Mouse (Mus musculus) limb, embryonic 14.5 days (tissue): ENCODE measurements around the gene Chrna1. TPM values are rescaled to one million over a fixed set of nuclear protein-coding genes. Genes with fewer than 3 reads are reported as not detected.

Experiments
- ATAC-seq: fragments of 200-750 bp; cut with Nextera tagmentation; 2 replicates; pipeline ENCODE4 v1.8.0; 2017; ENCODE audit warnings: low read depth, moderate number of reproducible peaks, moderate TSS enrichment; ENCODE audit not compliant: low FRiP score
- DNase-seq: peaks from one replicate; pipeline ENCODE4 v3.0.0-alpha.2; 2015; ENCODE audit warnings: low spot score
- H3K27ac ChIP-seq: fragments of 300-500 bp; sonication (generic); replicated peaks from 2 replicates; pipeline ENCODE4 v1.5.1; 2014; ENCODE audit warnings: low read depth, mild to moderate bottlenecking, low read length, moderate library complexity, mixed read lengths
- H3K27me3 ChIP-seq: fragments of 300-500 bp; sonication (generic); 2 replicates; pipeline ENCODE4 v1.6.1; 2014; ENCODE audit warnings: low read length, mixed read lengths; ENCODE audit not compliant: control insufficient read depth, insufficient read depth
- H3K36me3 ChIP-seq: fragments of 300-500 bp; sonication (generic); 2 replicates; pipeline ENCODE4 v1.6.1; 2014; ENCODE audit warnings: mild to moderate bottlenecking, low read length, moderate library complexity, mixed read lengths; ENCODE audit not compliant: control insufficient read depth, insufficient read depth
- H3K4me1 ChIP-seq: fragments of 300-500 bp; sonication (generic); 2 replicates; pipeline ENCODE4 v1.6.1; 2014; ENCODE audit warnings: antibody characterized with exemption, low read length, mixed read lengths; ENCODE audit not compliant: control insufficient read depth, insufficient read depth
- H3K4me2 ChIP-seq: fragments of 300-500 bp; sonication (generic); replicated peaks from 2 replicates; pipeline ENCODE4 v1.6.1; 2014; ENCODE audit warnings: low read depth, mild to moderate bottlenecking, low read length, moderate library complexity; ENCODE audit not compliant: severe bottlenecking
- H3K4me3 ChIP-seq: fragments of 300-500 bp; sonication (generic); replicated peaks from 2 replicates; pipeline ENCODE4 v1.5.1; 2014; ENCODE audit warnings: low read length
- H3K9ac ChIP-seq: fragments of 300-500 bp; sonication (generic); 2 replicates; pipeline ENCODE4 v1.6.1; 2014; ENCODE audit warnings: mild to moderate bottlenecking, low read depth, low read length, moderate library complexity; ENCODE audit not compliant: severe bottlenecking
- H3K9me3 ChIP-seq: fragments of 300-500 bp; sonication (generic); 2 replicates; pipeline ENCODE4 v1.6.1; 2016; ENCODE audit warnings: low read length; ENCODE audit not compliant: control insufficient read depth
- POLR2A ChIP-seq: fragments of 200-500 bp; IDR thresholded peaks from 2 replicates; pipeline ENCODE4 v1.8.0; 2012; ENCODE audit warnings: inconsistent platforms, mild to moderate bottlenecking, moderate library complexity, borderline replicate concordance; ENCODE audit not compliant: insufficient read depth, insufficient read length; ENCODE audit errors: extremely low read depth
- WGBS: fragments of 180-500 bp; shearing (Covaris S2); extraction: QIAGEN DNeasy Blood & Tissue Kit; methylation state at CpG from one replicate; pipeline ENCODE4 v1.1.7; 2014; 5-methylcytosine and 5-hydroxymethylcytosine counted together
- polyA plus RNA-seq, 2 experiments: library from polyadenylated mRNA; depleted of rRNA in 1 of 2; stranded (reverse) in 1 of 2; unstranded in 1 of 2; fragments of >200 nt; fragmentation: Nextera tagmentation in 1 of 2; extraction: Ambion mirVana in 1 of 2; gene quantifications; 2 replicates each; pipeline versions ENCODE4 v1.2.1 to v1.2.3; 2012 to 2014

The Chrna1 gene
- polyA plus RNA-seq, 2 experiments: 8.9 to 19.4 TPM

DNA sequence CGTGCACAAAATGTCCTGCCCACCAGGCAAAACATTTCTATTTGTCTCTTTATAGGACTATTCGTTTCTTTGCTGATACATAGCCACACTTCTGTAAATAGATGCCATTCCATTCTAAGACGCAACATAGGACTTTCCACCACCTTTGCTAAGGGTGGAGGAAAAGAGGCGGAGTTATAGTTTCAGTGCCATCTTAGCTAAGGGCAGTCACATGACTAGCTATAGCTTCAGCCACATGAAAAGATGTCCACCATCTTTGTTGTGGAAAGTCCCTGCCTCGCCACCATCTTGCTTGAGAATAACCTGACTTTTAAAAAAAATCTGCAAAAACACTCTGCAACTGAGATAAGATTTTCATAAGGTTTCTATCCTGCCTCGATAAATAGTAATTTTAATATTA is 66.0 kb downstream of the Chrna1 start:
- peaks cover 19% of the 10 kb centered on the region for H3K4me1 ChIP-seq
- H3K36me3 ChIP-seq: no peaks in the 10 kb centered on the region; the same call in 1 of the 2 replicates
- no peak overlapping the region for H3K27ac ChIP-seq
- DNase-seq (no peak), ATAC-seq (no peak)
- no peak overlapping the region for H3K9ac ChIP-seq
- no peak for TF ChIP-seq POLR2A
- WGBS: 88% methylated on average over 6 of the region's 6 CpGs
- no peaks in the 10 kb centered on the region for H3K27me3 ChIP-seq
- no peak overlapping the region for H3K4me3 ChIP-seq
- H3K9me3 ChIP-seq: no peaks in the 10 kb centered on the region
- no peak overlapping the region for H3K4me2 ChIP-seq

Other genes starting within 250 kb of the Chrna1 start
- gene Gpr155, start 193.8 kb downstream of the Chrna1 start, polyA plus RNA-seq (2012; rRNA removed): 3.0 and 3.9 TPM in 2 replicates
- gene Gpr155, start 193.8 kb downstream of the Chrna1 start, polyA plus RNA-seq (2014; fragmentation: Nextera tagmentation; extraction: Ambion mirVana): 6.2 and 6.4 TPM in 2 replicates
- gene Wipf1, start 50.6 kb downstream of the Chrna1 start, polyA plus RNA-seq (2012; rRNA removed): 20.1 and 25.8 TPM in 2 replicates
- gene Wipf1, start 50.6 kb downstream of the Chrna1 start, polyA plus RNA-seq (2014; fragmentation: Nextera tagmentation; extraction: Ambion mirVana): 25.7 and 27.8 TPM in 2 replicates
- gene Chn1, start 195.0 kb upstream of the Chrna1 start, polyA plus RNA-seq (2012; rRNA removed): 47.8 and 52.8 TPM in 2 replicates
- gene Chn1, start 195.0 kb upstream of the Chrna1 start, polyA plus RNA-seq (2014; fragmentation: Nextera tagmentation; extraction: Ambion mirVana): 29.3 and 34.8 TPM in 2 replicates